Mouse (Mus musculus) thymus, adult 2 months (tissue): ENCODE results near the gene Col8a2. TPM values are rescaled to one million over a fixed set of nuclear protein-coding genes. Genes with fewer than 3 reads are reported as not detected.

Experiments used
- DNase-seq: peaks from one replicate; pipeline ENCODE4 v3.0.0; 2021
- H3K27ac ChIP-seq: fragments of 200-500 bp; 2 replicates; pipeline ENCODE4 v1.5.1; 2012; ENCODE audit warnings: low read length, control low read depth; ENCODE audit not compliant: control insufficient read depth, insufficient read depth
- H3K27me3 ChIP-seq: fragments of 200-500 bp; 2 replicates; pipeline ENCODE4 v1.6.1; 2012; ENCODE audit warnings: mild to moderate bottlenecking, low read length, moderate library complexity, mixed read lengths; ENCODE audit not compliant: control insufficient read depth, insufficient read depth
- H3K36me3 ChIP-seq: fragments of 200-500 bp; 2 replicates; pipeline ENCODE4 v1.6.1; 2012; ENCODE audit warnings: mild to moderate bottlenecking, low read length, moderate library complexity; ENCODE audit not compliant: control insufficient read depth, insufficient read depth
- H3K4me1 ChIP-seq: fragments of 200-500 bp; replicated peaks from 2 replicates; pipeline ENCODE4 v1.6.1; 2012; ENCODE audit warnings: low read length; ENCODE audit not compliant: control insufficient read depth, insufficient read depth
- H3K4me3 ChIP-seq: fragments of 200-500 bp; 2 replicates; pipeline ENCODE4 v1.5.1; 2012; ENCODE audit warnings: mild to moderate bottlenecking, low read length, control low read depth, moderate library complexity; ENCODE audit not compliant: control insufficient read depth, insufficient read depth
- CTCF ChIP-seq: fragments of 200-500 bp; IDR thresholded peaks from 2 replicates; pipeline ENCODE4 v1.5.1; 2012; ENCODE audit warnings: mild to moderate bottlenecking, control low read depth, low read length, moderate library complexity, borderline replicate concordance; ENCODE audit not compliant: control insufficient read depth, poor library complexity, insufficient read depth; ENCODE audit errors: extremely low read depth
- POLR2A ChIP-seq: fragments of 200-500 bp; IDR thresholded peaks from 2 replicates; pipeline ENCODE4 v1.6.1; 2012; ENCODE audit warnings: mild to moderate bottlenecking, low read length, control low read depth, moderate library complexity; ENCODE audit not compliant: control insufficient read depth, poor library complexity, insufficient read depth; ENCODE audit errors: extremely low read depth
- WGBS: fragments of 180-500 bp; shearing (Covaris S2); methylation state at CpG from one replicate; pipeline ENCODE4 v1.1.7; 2018; 5-methylcytosine and 5-hydroxymethylcytosine counted together
- polyA plus RNA-seq: library from polyadenylated mRNA; depleted of rRNA; stranded (reverse); fragments of >200 nt; gene quantifications from 2 replicates; pipeline ENCODE4 v1.2.3, GENCODE M21; 2012

The Col8a2 gene
- polyA plus RNA-seq, 1 experiment, result 0.35 TPM

GRCm38 (mm10) chr4:126315931-126316330 lies 29.3 kb downstream of the Col8a2 start:
- WGBS, result 90% methylated on average over 5 of the region's 5 CpGs
- Histone ChIP-seq H3K4me1 (peaks cover 3% of the 10 kb centered on the region), H3K36me3 (peaks cover 24% of the 10 kb centered on the region), H3K4me3 (no peak overlapping the region), H3K27ac (no peak overlapping the region), H3K27me3 (no peaks in the 10 kb centered on the region)
- no peak for DNase-seq
- TF ChIP-seq CTCF, result no peak
- TF ChIP-seq POLR2A, result no peak

DNA sequence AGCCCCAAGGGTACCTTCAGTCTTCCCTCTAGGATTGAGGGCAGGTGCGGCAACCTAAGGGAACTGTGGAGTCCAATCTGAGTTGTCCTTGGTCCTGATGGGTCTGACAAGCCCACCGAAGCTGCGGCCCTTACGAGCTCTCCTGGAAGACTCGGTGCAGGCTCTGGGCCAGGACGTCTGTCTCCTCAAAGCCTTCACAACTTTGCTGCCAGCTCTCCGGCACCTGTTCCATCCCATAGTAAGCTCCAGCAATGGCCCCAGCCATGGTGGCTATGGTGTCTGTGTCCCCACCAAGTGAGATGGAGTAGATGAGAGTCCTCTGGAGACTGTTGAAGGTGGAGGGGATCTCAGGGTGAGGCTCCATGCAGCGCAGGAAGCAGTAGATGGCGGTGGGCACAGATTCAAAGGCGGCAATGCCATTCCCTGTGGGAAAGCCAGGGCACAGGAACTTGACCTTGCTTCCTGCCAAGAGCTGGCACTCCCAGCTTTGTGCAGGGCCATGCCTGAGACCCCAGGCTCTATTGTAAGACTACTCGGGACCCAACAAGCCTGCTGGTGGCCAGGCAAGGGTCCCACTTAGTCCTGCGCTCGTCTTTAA lies 29.9 kb downstream of the Col8a2 start:
- peaks cover 4% of the 10 kb centered on the region for H3K4me1 ChIP-seq
- no peak for TF ChIP-seq POLR2A
- TF ChIP-seq CTCF, result no peak
- WGBS, result 97% methylated on average over 13 of the region's 13 CpGs
- no peak overlapping the region for H3K27ac ChIP-seq
- H3K4me3 ChIP-seq, result no peak overlapping the region
- peaks cover 24% of the 10 kb centered on the region for H3K36me3 ChIP-seq
- H3K27me3 ChIP-seq, result no peaks in the 10 kb centered on the region
- no peak for DNase-seq

- Histone ChIP-seq H3K4me1 (peaks cover 4% of the 10 kb centered on the region), H3K36me3 (peaks cover 24% of the 10 kb centered on the region), H3K27ac (no peak overlapping the region), H3K27me3 (no peaks in the 10 kb centered on the region), H3K4me3 (no peak overlapping the region)
- 95% methylated on average over 6 of the region's 6 CpGs for WGBS
- TF ChIP-seq CTCF (no peak), POLR2A (no peak)
- DNase-seq, result no peak
Observed at GRCm38 (mm10) chr4:126319806-126320205, 33.2 kb downstream of the Col8a2 start.

DNA sequence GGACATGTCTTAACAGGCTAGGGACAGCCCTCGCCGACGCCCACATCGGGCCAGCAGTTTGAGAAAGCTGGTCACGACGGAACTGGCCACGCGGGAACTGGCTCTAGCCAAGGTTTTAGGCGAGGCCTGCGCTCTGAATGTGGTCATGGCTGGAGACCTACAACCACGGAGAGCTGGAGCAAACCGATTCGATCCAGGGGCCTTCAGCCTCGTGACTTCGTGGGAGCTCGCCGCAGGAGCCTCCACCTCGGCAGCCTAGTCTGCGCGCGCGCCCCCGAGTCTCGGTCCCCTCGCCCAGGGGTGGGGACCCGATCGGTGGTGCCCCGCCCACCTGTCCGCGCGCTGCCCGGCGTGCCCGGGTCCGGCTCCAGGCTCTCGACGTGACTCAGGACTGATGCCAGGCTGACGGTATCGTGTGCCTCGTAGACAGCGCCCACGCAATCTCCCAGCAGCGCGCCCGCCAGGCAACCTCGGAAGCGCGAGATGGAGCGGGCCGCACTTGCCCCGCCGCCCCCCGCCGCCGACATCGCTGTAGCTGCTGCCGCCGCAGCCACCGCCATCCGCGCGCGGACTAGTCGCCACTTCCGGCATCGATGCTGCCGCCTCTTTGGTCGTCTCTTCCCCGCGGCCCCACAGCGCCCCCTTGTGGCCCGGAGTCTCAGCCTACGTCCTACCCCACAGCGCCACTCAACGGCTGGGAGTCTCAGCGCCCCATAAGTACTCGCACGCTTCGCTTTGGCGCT lies 34.7 kb downstream of the Col8a2 start, which contains the start of gene Adprhl2:
TSS of gene Adprhl2 (minus strand) at position 593 of the 743 bp plus-strand sequence.
- H3K27ac ChIP-seq, result no peak within 1 kb of the TSS
- peak; percentile 99 for DNase-seq
- under 1% methylated on average over 80 of the region's 80 CpGs for WGBS

DNA sequence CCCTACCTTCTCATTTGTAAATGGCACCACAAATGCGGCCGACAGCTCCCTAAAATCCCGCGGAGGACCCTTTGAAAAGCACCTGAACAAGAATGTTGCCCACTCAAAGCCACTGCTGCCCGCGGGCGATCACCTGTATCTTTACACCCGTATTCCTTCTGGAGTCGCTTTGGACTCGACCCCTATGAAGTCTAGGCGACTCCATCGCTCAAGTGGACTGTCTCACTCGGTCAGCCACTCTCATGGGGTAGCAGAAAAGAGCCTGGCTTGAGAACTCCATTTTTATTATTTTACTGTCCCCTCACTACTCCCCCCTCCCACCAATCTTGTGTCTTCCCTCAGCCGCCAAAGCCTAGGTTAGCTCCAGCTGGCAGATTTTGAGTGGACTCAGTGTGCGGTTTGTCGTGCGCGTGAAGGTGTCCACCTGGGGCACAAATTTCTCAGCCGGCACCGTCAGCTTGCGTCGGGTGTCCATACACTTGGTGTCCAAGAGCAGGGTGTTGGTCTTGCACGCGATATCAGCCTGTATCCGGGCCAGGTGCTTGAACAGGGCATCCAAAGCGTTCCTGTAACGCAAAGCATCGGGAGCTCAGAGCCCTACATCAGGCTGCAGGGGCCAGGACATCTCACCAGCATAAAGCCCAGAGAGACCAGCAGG lies 35.4 kb downstream of the Col8a2 start:
- DNase-seq, result peak; percentile 9
- Histone ChIP-seq H3K27ac (no peak overlapping the region), H3K4me3 (0 out of 2 replicates have a peak overlapping the region, but pooled peaks have one; percentile 4), H3K27me3 (no peaks in the 10 kb centered on the region), H3K36me3 (peaks cover 11% of the 10 kb centered on the region), H3K4me1 (peaks cover 4% of the 10 kb centered on the region)
- TF ChIP-seq CTCF (no peak), POLR2A (no peak)
- 62% methylated on average over 28 of the region's 28 CpGs for WGBS

More for the DNA sequence above, 34.7 kb downstream of the Col8a2 start, which contains the start of gene Adprhl2:
- Histone ChIP-seq H3K27me3 (no peaks in the 10 kb centered on the region), H3K36me3 (peaks cover 18% of the 10 kb centered on the region), H3K4me3 (peak within 1 kb of the TSS; percentile 59), H3K4me1 (peaks cover 4% of the 10 kb centered on the region)
- TF ChIP-seq CTCF, result peak; percentile 100
- TF ChIP-seq POLR2A, result 0 out of 2 replicates have a peak, but pooled peaks have one; percentile 68

DNA sequence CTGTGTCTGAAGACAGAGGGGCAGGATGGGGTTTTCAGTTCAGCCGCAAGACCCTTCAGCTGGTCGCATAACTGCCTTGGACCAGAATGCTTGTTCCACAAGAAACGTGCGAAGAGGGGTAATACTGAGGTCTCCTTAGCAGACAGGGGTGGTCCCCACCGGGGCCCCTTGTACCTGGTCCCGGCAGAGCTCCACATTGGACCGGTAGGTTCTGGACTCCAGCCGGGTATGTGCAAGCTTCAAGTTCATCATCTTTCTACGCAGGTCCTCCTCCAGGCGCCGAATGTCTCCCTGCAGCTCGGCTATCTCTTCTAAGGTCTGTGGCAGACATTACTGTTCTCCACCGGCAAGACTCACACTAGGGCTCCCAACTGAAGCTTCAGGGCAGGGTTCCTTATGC lies 36.1 kb downstream of the Col8a2 start:
- Histone ChIP-seq H3K4me1 (peaks cover 4% of the 10 kb centered on the region), H3K27ac (no peak overlapping the region), H3K27me3 (no peaks in the 10 kb centered on the region), H3K36me3 (0 out of 2 replicates have a peak, but pooled peaks cover 5% of the 10 kb centered on the region), H3K4me3 (no peak overlapping the region)
- no peak for DNase-seq
- WGBS, result 98% methylated on average over 13 of the region's 13 CpGs
- TF ChIP-seq CTCF, result no peak
- no peak for TF ChIP-seq POLR2A
